Mouse (Mus musculus) CH12.LX (cell line): ENCODE measurements around the gene Lhx2. TPM values are rescaled to one million over a fixed set of nuclear protein-coding genes. Genes with fewer than 3 reads are reported as not detected.

Source experiments
- DNase-seq: peaks from one replicate; pipeline ENCODE4 v3.0.0-alpha.2; 2013; ENCODE audit errors: extremely low read depth
- H3K27ac ChIP-seq: 2 replicates; pipeline ENCODE4 v1.5.1; 2012; ENCODE audit warnings: low read depth, mild to moderate bottlenecking, control low read depth, moderate library complexity; ENCODE audit not compliant: insufficient read depth
- H3K27me3 ChIP-seq: replicated peaks from 2 replicates; pipeline ENCODE3; 2012; ENCODE audit warnings: inconsistent platforms
- H3K36me3 ChIP-seq, 2 experiments: replicated peaks in 1 of 2; 2 replicates each; pipeline versions ENCODE3 to v1.6.1; 2012; ENCODE audit warnings: inconsistent platforms in 1 of 2, low read length in 1 of 2, mild to moderate bottlenecking in 1 of 2, mixed read lengths in 1 of 2, moderate library complexity in 1 of 2; ENCODE audit not compliant: control insufficient read depth in 1 of 2, insufficient read depth in 1 of 2
- H3K4me1 ChIP-seq, 2 experiments: 2 replicates each; pipeline ENCODE4 v1.6.1; 2012; ENCODE audit warnings: inconsistent platforms in 1 of 2, moderate library complexity in 1 of 2; ENCODE audit not compliant: insufficient read depth in 2 of 2, control insufficient read depth in 1 of 2
- H3K4me2 ChIP-seq: 2 replicates; pipeline ENCODE4 v1.6.1; 2012; ENCODE audit warnings: low read depth, mild to moderate bottlenecking, control low read depth; ENCODE audit not compliant: poor library complexity, insufficient read depth, severe bottlenecking
- H3K4me3 ChIP-seq, 3 experiments: fragments of 150-350 bp in 1 of 3; sonication (generic) in 1 of 3; replicated peaks in 1 of 3; 2 replicates each; pipeline versions ENCODE3 to v1.5.1; 2011 to 2012; ENCODE audit warnings: low read depth in 2 of 3, low read length in 2 of 3, mild to moderate bottlenecking in 2 of 3, moderate library complexity in 2 of 3, control low read depth in 1 of 3, improper control_type of control experiment in 1 of 3, inconsistent platforms in 1 of 3, mixed read lengths in 1 of 3; ENCODE audit not compliant: poor library complexity in 1 of 3
- H3K79me2 ChIP-seq: replicated peaks from 2 replicates; pipeline ENCODE4 v1.6.1; 2012; ENCODE audit warnings: mild to moderate bottlenecking, moderate library complexity; ENCODE audit not compliant: control insufficient read depth, poor library complexity, insufficient read depth, severe bottlenecking; ENCODE audit errors: extremely low read depth
- H3K9ac ChIP-seq: 2 replicates; pipeline ENCODE4 v1.6.1; 2012; ENCODE audit warnings: low read depth, mild to moderate bottlenecking, control low read depth, moderate library complexity; ENCODE audit not compliant: insufficient read depth
- H3K9me3 ChIP-seq: replicated peaks from 2 replicates; pipeline ENCODE3; 2012; ENCODE audit warnings: low read length, inconsistent platforms, mixed read lengths
- CHD1 ChIP-seq: IDR thresholded peaks from 2 replicates; pipeline ENCODE4 v1.6.1; 2012; ENCODE audit warnings: low read depth, low read length, improper control_type of control experiment, inconsistent platforms
- CHD2 ChIP-seq: IDR thresholded peaks from 2 replicates; pipeline ENCODE4 v1.6.1; 2011; ENCODE audit warnings: low read length, improper control_type of control experiment
- GABPA ChIP-seq: IDR thresholded peaks from 2 replicates; pipeline ENCODE4 v1.6.1; 2012; ENCODE audit warnings: low read depth, low read length, improper control_type of control experiment, inconsistent platforms; ENCODE audit not compliant: insufficient replicate concordance
- MAFK ChIP-seq: IDR thresholded peaks from 2 replicates; pipeline ENCODE4 v1.6.1; 2011; ENCODE audit warnings: low read length, improper control_type of control experiment; ENCODE audit not compliant: insufficient replicate concordance
- MAZ ChIP-seq: IDR thresholded peaks from 2 replicates; pipeline ENCODE4 v1.6.1; 2012; ENCODE audit warnings: low read depth, mild to moderate bottlenecking, inconsistent platforms, low read length, improper control_type of control experiment, moderate library complexity
- MEF2A ChIP-seq: IDR thresholded peaks from 2 replicates; pipeline ENCODE4 v1.6.1; 2014; ENCODE audit warnings: low read depth, mild to moderate bottlenecking, inconsistent platforms, low read length, improper control_type of control experiment, borderline replicate concordance
- MXI1 ChIP-seq: IDR thresholded peaks from 2 replicates; pipeline ENCODE4 v1.6.1; 2011; ENCODE audit warnings: mild to moderate bottlenecking, low read depth, low read length, improper control_type of control experiment
- POLR2AphosphoS2 ChIP-seq: IDR thresholded peaks from 2 replicates; pipeline ENCODE4 v1.6.1; 2011; ENCODE audit warnings: low read depth, low read length, improper control_type of control experiment
- ZKSCAN1 ChIP-seq: IDR thresholded peaks from 2 replicates; pipeline ENCODE4 v1.6.1; 2012; ENCODE audit warnings: low read depth, inconsistent platforms, low read length, improper control_type of control experiment, borderline replicate concordance
- dilution Hi-C: fragments of 300-500 bp; cut with MboI; formaldehyde crosslinking; loops from 2 replicates; pipeline ENCODE4 v1.14.3; 2020; ENCODE audit warnings: low sequenced_read_pairs; ENCODE audit not compliant: extremely low pct_unique_long_range_greater_than_20kb, extremely low pct_ligation_motif_present
- in situ Hi-C: fragments of 300-500 bp; cut with MboI; formaldehyde crosslinking; loops from 3 replicates; pipeline ENCODE4 v1.14.3; 2019; ENCODE audit warnings: low sequenced_read_pairs, low pct_ligation_motif_present, low pct_unique_long_range_greater_than_20kb, mixed read lengths
- polyA plus RNA-seq: library from polyadenylated mRNA; unstranded; fragments of >175 nt; gene quantifications from 2 replicates; pipeline ENCODE4 v1.2.1, GENCODE M21; 2012; ENCODE audit warnings: low read depth; ENCODE audit not compliant: insufficient read length
- total RNA-seq, 2 experiments: library from RNA; depleted of rRNA; stranded (reverse); fragments of 300-350 nt in 1 of 2; fragments of >200 nt in 1 of 2; gene quantifications; 2 replicates each; pipeline ENCODE4 v1.2.3; 2012 to 2014

Gene Lhx2
- total and polyA plus RNA-seq, 3 experiments, result 0.24 to 0.47 (median 0.34) TPM

DNA sequence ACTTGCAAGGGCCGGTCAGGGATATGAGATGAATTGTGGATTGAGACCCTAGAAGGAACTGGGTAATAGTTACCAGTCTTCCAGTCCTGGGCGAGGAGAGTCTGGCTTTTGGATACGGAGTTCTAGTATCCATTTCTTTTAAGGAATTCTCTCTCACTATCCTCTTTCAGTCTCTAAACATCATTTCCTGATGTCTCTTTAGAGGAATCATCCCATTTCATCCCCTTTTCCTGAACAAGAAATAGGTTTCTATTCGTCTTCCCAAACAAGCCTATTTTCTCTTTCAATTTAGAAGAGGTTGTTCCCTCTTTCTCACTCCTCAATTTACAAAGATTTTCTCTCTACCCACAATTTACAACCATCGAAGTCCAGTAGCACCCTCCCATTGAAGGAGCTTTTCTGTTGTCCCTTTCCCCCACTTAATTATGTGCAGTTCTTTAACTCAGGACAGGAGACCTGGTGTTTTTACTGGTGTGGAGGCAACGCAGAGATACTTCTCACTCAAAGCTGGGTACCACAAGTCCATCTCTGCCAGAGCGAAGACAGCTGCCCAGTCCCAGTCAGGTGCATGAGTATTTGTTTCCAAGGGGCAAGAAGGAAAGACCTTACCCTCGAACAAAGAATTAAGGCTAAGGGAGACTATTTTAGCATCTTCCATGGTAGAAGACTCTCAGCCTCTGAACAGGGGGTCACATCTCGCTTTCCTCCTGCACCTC, 987 bp downstream of the Lhx2 start:
- in situ Hi-C loops, result no loop called here
- no peaks in the 10 kb centered on the region for H3K79me2 ChIP-seq
- peaks cover 3% of the 10 kb centered on the region for H3K9me3 ChIP-seq
- no peak for DNase-seq
- dilution Hi-C loops, result no loop called here
- H3K4me1 ChIP-seq, result peaks cover 14 to 37% of the 10 kb centered on the region in 2 experiments; a peak in 3 of 4 replicates
- peak overlapping the region in 1 of 3 experiments; percentile 67 for H3K4me3 ChIP-seq
- H3K27me3 ChIP-seq, result peaks cover 4% of the 10 kb centered on the region
- TF ChIP-seq CHD1, result no peak
- H3K9ac ChIP-seq, result peak overlapping the region; percentile 34; the same call in 1 of the 2 replicates
- H3K27ac ChIP-seq, result no peak overlapping the region
- no peaks in the 10 kb centered on the region for H3K36me3 ChIP-seq
- H3K4me2 ChIP-seq, result peak overlapping the region; percentile 85

DNA sequence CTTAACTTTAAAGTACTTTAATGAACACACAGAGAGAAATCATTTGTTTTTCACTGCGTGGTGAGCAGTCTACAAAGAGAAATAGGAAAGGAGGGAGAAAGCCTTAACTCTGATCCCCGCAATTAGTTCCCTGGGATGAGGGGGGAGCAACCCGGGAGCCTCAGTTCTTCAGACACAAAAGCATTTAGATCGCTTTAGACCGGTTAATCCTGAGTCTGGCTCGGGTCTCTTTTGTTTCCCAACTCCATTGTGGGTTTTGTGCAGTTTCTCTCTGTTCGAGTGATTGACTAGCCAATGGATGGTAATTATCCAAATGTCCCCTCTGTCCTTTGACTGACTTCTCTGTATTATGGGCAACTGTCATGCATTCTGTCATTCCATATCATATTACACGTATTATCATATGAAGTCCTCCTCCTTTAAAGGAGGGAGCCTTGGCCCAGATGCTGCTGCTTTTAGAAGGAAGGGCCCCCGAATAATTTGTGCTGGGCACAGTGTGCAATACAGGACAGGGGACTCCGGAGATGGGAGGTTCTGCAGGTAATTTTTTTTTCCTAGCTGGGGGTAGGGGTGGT, 1.6 kb downstream of the Lhx2 start:
- no peak for DNase-seq
- TF ChIP-seq CHD2, result no peak
- no peak for TF ChIP-seq MEF2A
- no peak for TF ChIP-seq MAFK
- TF ChIP-seq, all 38 proteins: peak for 0
- dilution Hi-C loops (no loop called here), in situ Hi-C loops (no loop called here)
- H3K27me3 ChIP-seq, result peaks cover 4% of the 10 kb centered on the region
- no peaks in the 10 kb centered on the region for H3K36me3 ChIP-seq
- H3K9me3 ChIP-seq, result peaks cover 3% of the 10 kb centered on the region
- H3K4me2 ChIP-seq, result no peak overlapping the region
- no peak overlapping the region for H3K4me3 ChIP-seq
- H3K9ac ChIP-seq, result no peak overlapping the region
- no peaks in the 10 kb centered on the region for H3K79me2 ChIP-seq
- no peak overlapping the region for H3K27ac ChIP-seq
- peaks cover 9 to 30% of the 10 kb centered on the region in 2 experiments; a peak in 3 of 4 replicates for H3K4me1 ChIP-seq

DNA sequence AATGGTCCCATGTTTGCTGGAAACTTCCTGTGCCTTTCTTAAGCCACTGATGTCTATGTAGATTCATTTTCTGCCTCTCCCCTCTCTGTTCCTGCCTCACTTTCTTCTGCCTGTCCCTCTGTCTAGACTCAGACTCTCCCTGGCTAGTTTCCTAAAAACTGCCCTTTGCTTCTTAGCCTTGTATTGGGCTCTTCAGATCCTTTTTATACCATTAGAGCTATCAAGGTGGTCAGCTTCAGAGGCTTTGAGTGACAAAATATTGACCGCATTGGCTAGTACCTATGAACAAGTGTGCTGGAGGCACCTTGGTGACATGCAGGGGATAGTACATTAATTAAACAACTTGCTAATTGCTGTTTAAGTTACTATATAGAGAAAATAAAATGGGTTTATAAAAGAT, 4.5 kb downstream of the Lhx2 start:
- Histone ChIP-seq H3K79me2 (no peaks in the 10 kb centered on the region), H3K27ac (no peak overlapping the region), H3K4me2 (no peak overlapping the region), H3K36me3 (no peaks in the 10 kb centered on the region)
- TF ChIP-seq MXI1, result no peak
- TF ChIP-seq POLR2AphosphoS2, result no peak
- TF ChIP-seq GABPA, result no peak
- no peak for TF ChIP-seq MAZ
- TF ChIP-seq ZKSCAN1, result no peak
- TF ChIP-seq MEF2A, result no peak
- TF ChIP-seq, all 38 proteins: peak for 0
- H3K9me3 ChIP-seq, result peaks cover 3% of the 10 kb centered on the region
- H3K27me3 ChIP-seq, result peaks cover 6% of the 10 kb centered on the region
- dilution Hi-C loops (no loop called here), in situ Hi-C loops (no loop called here)
- H3K9ac ChIP-seq, result no peak overlapping the region
- DNase-seq, result no peak
- H3K4me3 ChIP-seq, result no peak overlapping the region
- H3K4me1 ChIP-seq, result peaks cover 0 to 4% of the 10 kb centered on the region in 2 experiments; a peak in 3 of 4 replicates
